Mouse (Mus musculus) cortical plate, adult 2 months (tissue): Measurements from ENCODE around the gene 2210011C24Rik. TPM values are rescaled to one million over a fixed set of nuclear protein-coding genes. Genes with fewer than 3 reads are reported as not detected.

ENCODE experiments used
- H3K27ac ChIP-seq: fragments of 200-500 bp; 2 replicates; pipeline ENCODE4 v1.5.1; 2012; ENCODE audit warnings: low read length, control low read depth, inconsistent platforms; ENCODE audit not compliant: insufficient read depth
- H3K4me1 ChIP-seq: fragments of 200-500 bp; 2 replicates; pipeline ENCODE4 v1.6.1; 2011; ENCODE audit warnings: low read length; ENCODE audit not compliant: control insufficient read depth, insufficient read depth
- H3K4me3 ChIP-seq: fragments of 200-500 bp; 2 replicates; pipeline ENCODE4 v1.5.1; 2011; ENCODE audit warnings: mild to moderate bottlenecking, low read length, control low read depth; ENCODE audit not compliant: insufficient read depth
- CTCF ChIP-seq: fragments of 200-500 bp; IDR thresholded peaks from 2 replicates; pipeline ENCODE4 v1.5.1; 2011; ENCODE audit warnings: mild to moderate bottlenecking, control low read depth, low read length; ENCODE audit not compliant: insufficient read depth; ENCODE audit errors: extremely low read depth
- POLR2A ChIP-seq: fragments of 200-500 bp; IDR thresholded peaks from 2 replicates; pipeline ENCODE4 v1.6.1; 2011; ENCODE audit warnings: mild to moderate bottlenecking, low read length, control low read depth; ENCODE audit not compliant: insufficient read depth; ENCODE audit errors: extremely low read depth
- polyA plus RNA-seq: library from polyadenylated mRNA; depleted of rRNA; stranded (reverse); fragments of >200 nt; gene quantifications from 2 replicates; pipeline ENCODE4 v1.2.3, GENCODE M21; 2012; rRNA removed

2210011C24Rik gene
- polyA plus RNA-seq, result 0.87 and 1.4 TPM in 2 replicates

GRCm38 (mm10) chr8:84011705-84012498, at the start of gene 2210011C24Rik:
2210011C24Rik (minus strand) TSS chr8:84012171.
- Histone ChIP-seq H3K4me1 (no peaks in the 10 kb centered on the region; the same call in 1 of the 2 replicates), H3K4me3 (peak within 1 kb of the TSS; percentile 17; the same call in 1 of the 2 replicates), H3K27ac (no peak within 1 kb of the TSS)
- TF ChIP-seq POLR2A, result no peak
- TF ChIP-seq CTCF, result no peak

- H3K4me1 ChIP-seq, result no peaks in the 10 kb centered on the region
- H3K4me3 ChIP-seq, result no peak overlapping the region
- H3K27ac ChIP-seq, result no peak overlapping the region
- no peak for TF ChIP-seq POLR2A
- TF ChIP-seq CTCF, result no peak
Measured at GRCm38 (mm10) chr8:84060245-84060644, 48.3 kb upstream of the 2210011C24Rik start.

- no peak overlapping the region for H3K4me3 ChIP-seq
Measured at GRCm38 (mm10) chr8:84059226-84059625, 47.3 kb upstream of the 2210011C24Rik start.

GRCm38 (mm10) chr8:84057827-84058226, 45.9 kb upstream of the 2210011C24Rik start:
- Histone ChIP-seq H3K4me3 (no peak overlapping the region), H3K4me1 (no peaks in the 10 kb centered on the region), H3K27ac (no peak overlapping the region)
- TF ChIP-seq POLR2A (no peak), CTCF (no peak)

More at GRCm38 (mm10) chr8:84059226-84059625, 47.3 kb upstream of the 2210011C24Rik start:
- Histone ChIP-seq H3K27ac (no peak overlapping the region), H3K4me1 (no peaks in the 10 kb centered on the region)
- TF ChIP-seq POLR2A, result no peak
- no peak for TF ChIP-seq CTCF

- H3K4me1 ChIP-seq, result no peaks in the 10 kb centered on the region
- H3K4me3 ChIP-seq, result no peak overlapping the region
- TF ChIP-seq CTCF (no peak), POLR2A (no peak)
- no peak overlapping the region for H3K27ac ChIP-seq
Measured at GRCm38 (mm10) chr8:84053229-84053628, 41.3 kb upstream of the 2210011C24Rik start.

- Histone ChIP-seq H3K4me3 (no peak overlapping the region), H3K27ac (no peak overlapping the region), H3K4me1 (no peaks in the 10 kb centered on the region)
- no peak for TF ChIP-seq CTCF
- no peak for TF ChIP-seq POLR2A
Measured at GRCm38 (mm10) chr8:84052746-84053145, 40.8 kb upstream of the 2210011C24Rik start.

GRCm38 (mm10) chr8:84048171-84048570, 36.2 kb upstream of the 2210011C24Rik start:
- no peak overlapping the region for H3K4me3 ChIP-seq
- TF ChIP-seq POLR2A (no peak), CTCF (no peak)
- no peaks in the 10 kb centered on the region for H3K4me1 ChIP-seq
- no peak overlapping the region for H3K27ac ChIP-seq

- no peaks in the 10 kb centered on the region for H3K4me1 ChIP-seq
- H3K4me3 ChIP-seq, result no peak overlapping the region
- TF ChIP-seq CTCF, result no peak
- no peak overlapping the region for H3K27ac ChIP-seq
Measured at GRCm38 (mm10) chr8:84046505-84046904, 34.5 kb upstream of the 2210011C24Rik start.

GRCm38 (mm10) chr8:84044900-84045299, 32.9 kb upstream of the 2210011C24Rik start, which contains the start of gene Rln3:
Rln3 (minus strand) TSS chr8:84045000.
- TF ChIP-seq CTCF (no peak), POLR2A (no peak)
- Histone ChIP-seq H3K27ac (no peak within 1 kb of the TSS), H3K4me3 (no peak within 1 kb of the TSS), H3K4me1 (no peaks in the 10 kb centered on the region)

GRCm38 (mm10) chr8:84044103-84044502, 32.1 kb upstream of the 2210011C24Rik start:
- TF ChIP-seq CTCF (no peak), POLR2A (no peak)
- H3K4me3 ChIP-seq, result no peak overlapping the region
- no peak overlapping the region for H3K27ac ChIP-seq

GRCm38 (mm10) chr8:84042948-84043342, 31.0 kb upstream of the 2210011C24Rik start:
- TF ChIP-seq POLR2A (no peak), CTCF (no peak)
- no peaks in the 10 kb centered on the region for H3K4me1 ChIP-seq
- no peak overlapping the region for H3K27ac ChIP-seq
- H3K4me3 ChIP-seq, result no peak overlapping the region

More at GRCm38 (mm10) chr8:84044103-84044502, 32.1 kb upstream of the 2210011C24Rik start:
- H3K4me1 ChIP-seq, result no peaks in the 10 kb centered on the region
